Mouse (Mus musculus) E14TG2a.4 (cell line): ENCODE measurements around the gene Fam19a2.

ENCODE experiments used
- H3K27me3 ChIP-seq: 2 replicates; pipeline ENCODE4 v1.6.1; 2014; ENCODE audit warnings: low read length, control low read depth; ENCODE audit not compliant: insufficient read depth
- H3K36me3 ChIP-seq: 2 replicates; pipeline ENCODE4 v1.6.1; 2014; ENCODE audit warnings: low read length, control low read depth; ENCODE audit not compliant: insufficient read depth
- H3K4me1 ChIP-seq: replicated peaks from 2 replicates; pipeline ENCODE4 v1.6.1; 2014; ENCODE audit warnings: low read depth, low read length, control low read depth
- H3K4me3 ChIP-seq: replicated peaks from 2 replicates; pipeline ENCODE4 v1.5.1; 2014; ENCODE audit warnings: mild to moderate bottlenecking, low read length
- H3K9me3 ChIP-seq: 2 replicates; pipeline ENCODE4 v1.6.1; 2014; ENCODE audit warnings: low read length, control low read depth
- CTCF ChIP-seq: conservative IDR thresholded peaks from 2 replicates; pipeline ENCODE4 v1.5.1; 2014; ENCODE audit warnings: low read length
- NANOG ChIP-seq: IDR thresholded peaks from 2 replicates; pipeline ENCODE4 v1.6.1; 2014; ENCODE audit warnings: borderline replicate concordance, low read length, mixed read lengths
- POU5F1 ChIP-seq: IDR thresholded peaks from 2 replicates; pipeline ENCODE4 v1.6.1; 2014; ENCODE audit warnings: low read length, borderline replicate concordance

The Fam19a2 gene

GRCm38 (mm10) chr10:123265241-123265790 is 1.5 kb downstream of the Fam19a2 start:
- no peaks in the 10 kb centered on the region for H3K36me3 ChIP-seq
- no peak for TF ChIP-seq POU5F1

GRCm38 (mm10) chr10:123268568-123268967 is 4.8 kb downstream of the Fam19a2 start:
- no peak for TF ChIP-seq CTCF
- TF ChIP-seq NANOG: no peak
- TF ChIP-seq POU5F1: no peak
- Histone ChIP-seq H3K36me3 (no peaks in the 10 kb centered on the region), H3K4me1 (peaks cover 12% of the 10 kb centered on the region), H3K27me3 (peaks cover 41% of the 10 kb centered on the region), H3K9me3 (no peaks in the 10 kb centered on the region), H3K4me3 (no peak overlapping the region)

More at GRCm38 (mm10) chr10:123265241-123265790, 1.5 kb downstream of the Fam19a2 start:
- peak overlapping the region; percentile 75 for H3K4me3 ChIP-seq
- peaks cover 47% of the 10 kb centered on the region for H3K27me3 ChIP-seq
- H3K9me3 ChIP-seq: no peaks in the 10 kb centered on the region
- H3K4me1 ChIP-seq: peaks cover 12% of the 10 kb centered on the region

GRCm38 (mm10) chr10:123274554-123274953 is 10.8 kb downstream of the Fam19a2 start:
- H3K27me3 ChIP-seq: no peaks in the 10 kb centered on the region
- H3K4me1 ChIP-seq: no peaks in the 10 kb centered on the region
- peaks cover 8% of the 10 kb centered on the region; the same call in 1 of the 2 replicates for H3K9me3 ChIP-seq
- H3K36me3 ChIP-seq: no peaks in the 10 kb centered on the region
- TF ChIP-seq CTCF (no peak), NANOG (no peak)
- H3K4me3 ChIP-seq: no peak overlapping the region

- H3K4me3 ChIP-seq: no peak overlapping the region
- H3K36me3 ChIP-seq: no peaks in the 10 kb centered on the region
- H3K27me3 ChIP-seq: no peaks in the 10 kb centered on the region
- no peaks in the 10 kb centered on the region for H3K4me1 ChIP-seq
- no peaks in the 10 kb centered on the region; the same call in 1 of the 2 replicates for H3K9me3 ChIP-seq
- TF ChIP-seq NANOG (no peak), CTCF (no peak), POU5F1 (no peak)
Measured at GRCm38 (mm10) chr10:123307300-123307699, 43.5 kb downstream of the Fam19a2 start.

- H3K9me3 ChIP-seq: no peaks in the 10 kb centered on the region
- H3K36me3 ChIP-seq: no peaks in the 10 kb centered on the region
- no peak overlapping the region for H3K4me3 ChIP-seq
- H3K4me1 ChIP-seq: no peaks in the 10 kb centered on the region
- no peaks in the 10 kb centered on the region for H3K27me3 ChIP-seq
- no peak for TF ChIP-seq POU5F1
- no peak for TF ChIP-seq CTCF
Measured at GRCm38 (mm10) chr10:123326271-123326670, 62.5 kb downstream of the Fam19a2 start.

GRCm38 (mm10) chr10:123341280-123341679 is 77.5 kb downstream of the Fam19a2 start:
- TF ChIP-seq POU5F1 (no peak), NANOG (no peak), CTCF (no peak)
- no peaks in the 10 kb centered on the region for H3K36me3 ChIP-seq

GRCm38 (mm10) chr10:123342591-123343236 is 78.9 kb downstream of the Fam19a2 start:
- Histone ChIP-seq H3K9me3 (no peaks in the 10 kb centered on the region), H3K4me1 (no peaks in the 10 kb centered on the region), H3K27me3 (no peaks in the 10 kb centered on the region), H3K4me3 (no peak overlapping the region), H3K36me3 (no peaks in the 10 kb centered on the region)
- TF ChIP-seq CTCF (peak; percentile 38), POU5F1 (no peak), NANOG (no peak)

More at GRCm38 (mm10) chr10:123341280-123341679, 77.5 kb downstream of the Fam19a2 start:
- H3K9me3 ChIP-seq: no peaks in the 10 kb centered on the region
- H3K27me3 ChIP-seq: no peaks in the 10 kb centered on the region
- H3K4me1 ChIP-seq: no peaks in the 10 kb centered on the region
- no peak overlapping the region for H3K4me3 ChIP-seq

GRCm38 (mm10) chr10:123346301-123346700 is 82.5 kb downstream of the Fam19a2 start:
- no peak overlapping the region for H3K4me3 ChIP-seq
- no peaks in the 10 kb centered on the region for H3K4me1 ChIP-seq
- no peaks in the 10 kb centered on the region for H3K36me3 ChIP-seq
- H3K9me3 ChIP-seq: no peaks in the 10 kb centered on the region
- no peaks in the 10 kb centered on the region for H3K27me3 ChIP-seq
- no peak for TF ChIP-seq CTCF
- TF ChIP-seq NANOG: no peak
- no peak for TF ChIP-seq POU5F1

- no peak overlapping the region for H3K4me3 ChIP-seq
- no peak for TF ChIP-seq NANOG
- TF ChIP-seq CTCF: no peak
- no peak for TF ChIP-seq POU5F1
- peaks cover 2% of the 10 kb centered on the region; the same call in 1 of the 2 replicates for H3K27me3 ChIP-seq
- no peaks in the 10 kb centered on the region for H3K4me1 ChIP-seq
- H3K9me3 ChIP-seq: no peaks in the 10 kb centered on the region
- no peaks in the 10 kb centered on the region for H3K36me3 ChIP-seq
Measured at GRCm38 (mm10) chr10:123353667-123354066, 89.9 kb downstream of the Fam19a2 start.
